Mouse (Mus musculus) heart, adult 2 months (tissue): ENCODE results near the gene H3f3b.

Experiments
- CTCF ChIP-seq: fragments of 200-600 bp; IDR thresholded peaks from 2 replicates; pipeline ENCODE4 v1.8.1; 2022; ENCODE audit warnings: antibody characterized with exemption, mild to moderate bottlenecking, moderate library complexity
- EP300 ChIP-seq: fragments of 200-500 bp; IDR thresholded peaks from 2 replicates; pipeline ENCODE4 v1.6.1; 2011; ENCODE audit warnings: low read depth, low read length, control low read depth; ENCODE audit not compliant: insufficient read depth

DNA sequence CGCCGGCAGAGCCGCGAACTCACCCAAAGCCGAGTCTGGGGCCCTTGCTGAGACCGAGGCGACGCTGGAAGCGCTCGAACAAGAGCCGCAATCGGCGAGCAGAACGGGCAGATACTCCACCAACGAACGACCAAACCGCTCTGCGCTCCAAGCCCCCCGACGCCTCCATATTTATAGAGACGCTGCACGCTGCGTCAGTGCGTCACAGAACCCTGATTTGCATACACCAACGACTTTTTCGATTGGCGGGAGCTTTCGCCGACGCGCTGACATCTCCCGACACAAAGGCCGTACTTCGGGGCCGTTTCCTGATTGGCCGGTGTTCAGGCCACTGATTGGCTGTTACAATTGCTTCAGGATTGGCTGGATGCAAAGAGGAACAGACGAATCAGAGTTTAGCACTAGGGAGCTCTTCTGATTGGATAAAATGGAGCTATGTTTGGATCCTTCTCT is 3.4 kb downstream of the H3f3b start:
- TF ChIP-seq CTCF (no peak), EP300 (peak; percentile 86; the same call in 1 of the 2 replicates)
